Mouse (Mus musculus) MEL (cell line): Measurements from ENCODE around the gene Pard3.

Experiments
- CTCF ChIP-seq, 3 experiments: IDR thresholded peaks in 2 of 3; conservative IDR thresholded peaks in 1 of 3; 2 replicates each; pipeline ENCODE4 v1.5.1; 2011 to 2012; ENCODE audit warnings: low read length in 3 of 3, low read depth in 2 of 3, mild to moderate bottlenecking in 2 of 3, improper control_type of control experiment in 1 of 3, inconsistent platforms in 1 of 3, mixed read lengths in 1 of 3, moderate library complexity in 1 of 3; ENCODE audit not compliant: control insufficient read depth in 1 of 3, insufficient read depth in 1 of 3, poor library complexity in 1 of 3, severe bottlenecking in 1 of 3
- EP300 ChIP-seq, 2 experiments: IDR thresholded peaks; 2 replicates each; pipeline ENCODE4 v1.6.1; 2011; ENCODE audit warnings: improper control_type of control experiment in 2 of 2, low read length in 2 of 2, low read depth in 1 of 2, mild to moderate bottlenecking in 1 of 2
- ETS1 ChIP-seq: IDR thresholded peaks from 2 replicates; pipeline ENCODE4 v1.6.1; 2012; ENCODE audit warnings: low read depth, mild to moderate bottlenecking, inconsistent platforms, low read length, improper control_type of control experiment, moderate library complexity
- GATA1 ChIP-seq: IDR thresholded peaks from 2 replicates; pipeline ENCODE4 v1.6.1; 2011; ENCODE audit warnings: low read depth, low read length, improper control_type of control experiment
- JUND ChIP-seq: IDR thresholded peaks from 2 replicates; pipeline ENCODE4 v1.6.1; 2011; ENCODE audit warnings: low read depth, mild to moderate bottlenecking, improper control_type of control experiment, low read length
- MAFK ChIP-seq: IDR thresholded peaks from 2 replicates; pipeline ENCODE4 v1.6.1; 2011; ENCODE audit warnings: low read depth, mild to moderate bottlenecking, low read length, improper control_type of control experiment, borderline replicate concordance
- MAX ChIP-seq: IDR thresholded peaks from 2 replicates; pipeline ENCODE4 v1.6.1; 2011; ENCODE audit warnings: low read length, improper control_type of control experiment
- MYC ChIP-seq: IDR thresholded peaks from 2 replicates; pipeline ENCODE4 v1.6.1; 2011; ENCODE audit warnings: low read depth, mild to moderate bottlenecking, low read length, improper control_type of control experiment, moderate library complexity
- POLR2A ChIP-seq, 2 experiments: IDR thresholded peaks; 2 replicates each; pipeline ENCODE4 v1.6.1; 2011 to 2012; ENCODE audit warnings: low read length in 2 of 2, mild to moderate bottlenecking in 2 of 2, control low read depth in 1 of 2, improper control_type of control experiment in 1 of 2, low read depth in 1 of 2, moderate library complexity in 1 of 2; ENCODE audit not compliant: control insufficient read depth in 1 of 2, insufficient read depth in 1 of 2, poor library complexity in 1 of 2
- RAD21 ChIP-seq: IDR thresholded peaks from 2 replicates; pipeline ENCODE4 v1.6.1; 2011; ENCODE audit warnings: mild to moderate bottlenecking, low read depth, low read length, improper control_type of control experiment
- SMC3 ChIP-seq: IDR thresholded peaks from 2 replicates; pipeline ENCODE4 v1.6.1; 2011; ENCODE audit warnings: low read depth, low read length, improper control_type of control experiment
- ZC3H11A ChIP-seq: IDR thresholded peaks from 2 replicates; pipeline ENCODE4 v1.6.1; 2012; ENCODE audit warnings: low read depth, mild to moderate bottlenecking, inconsistent platforms, low read length, improper control_type of control experiment
- ZMIZ1 ChIP-seq: IDR thresholded peaks from 2 replicates; pipeline ENCODE4 v1.6.1; 2012; ENCODE audit warnings: low read depth, mild to moderate bottlenecking, inconsistent platforms, low read length, improper control_type of control experiment, moderate library complexity
- ZNF384 ChIP-seq: IDR thresholded peaks from 2 replicates; pipeline ENCODE4 v1.6.1; 2012; ENCODE audit warnings: low read depth, mild to moderate bottlenecking, inconsistent platforms, low read length, improper control_type of control experiment

DNA sequence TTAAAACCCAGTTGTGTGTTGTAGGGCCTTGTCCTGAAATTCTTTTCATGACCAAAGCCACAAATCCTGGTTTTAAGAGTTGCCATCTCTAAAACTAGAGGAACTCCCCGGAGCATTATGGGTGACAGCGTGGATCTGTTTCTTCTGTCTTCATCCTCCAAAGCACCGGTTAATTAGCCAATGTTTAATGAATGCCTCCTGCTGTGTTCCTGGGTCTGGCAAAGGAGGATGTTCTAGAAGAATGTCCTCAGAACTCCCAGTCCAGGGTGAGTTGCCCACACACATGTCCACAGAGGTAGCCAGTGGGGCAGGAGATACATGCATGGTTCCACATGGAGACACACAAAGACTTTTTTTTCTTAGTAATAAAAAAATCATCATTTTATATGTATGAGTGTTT lies 28.2 kb downstream of the Pard3 start:
- no peak for TF ChIP-seq EP300 (IDR thresholded peaks at IDR 0.05; ENCODE audit: low read depth in 1 of 2, low read length in 2 of 2)
- TF ChIP-seq MAFK, result no peak
- no peak for TF ChIP-seq CTCF (IDR thresholded peaks at IDR 0.05 in 2 of 3, conservative IDR thresholded peaks at IDR 0.05 in 1 of 3; ENCODE audit: control insufficient read depth in 1 of 3, insufficient read depth in 1 of 3, low read depth in 2 of 3, low read length in 3 of 3, poor library complexity in 1 of 3, severe bottlenecking in 1 of 3)
- TF ChIP-seq ETS1, result no peak
- no peak for TF ChIP-seq JUND
- no peak for TF ChIP-seq MAX
- TF ChIP-seq ZC3H11A, result no peak
- TF ChIP-seq RAD21, result no peak
- TF ChIP-seq GATA1, result no peak
- TF ChIP-seq POLR2A (IDR thresholded peaks at IDR 0.05; ENCODE audit: control insufficient read depth in 1 of 2, insufficient read depth in 1 of 2, low read depth in 1 of 2, low read length in 2 of 2, poor library complexity in 1 of 2), result no peak
- TF ChIP-seq MYC, result no peak
- no peak for TF ChIP-seq ZMIZ1
- TF ChIP-seq ZNF384, result no peak
- no peak for TF ChIP-seq SMC3
